Mouse (Mus musculus): ENCODE results near the gene Heatr4. TPM values are rescaled to one million over a fixed set of nuclear protein-coding genes. Genes with fewer than 3 reads are reported as not detected.

The Heatr4 gene
- polyA plus RNA-seq, 1 experiment: not detected

DNA sequence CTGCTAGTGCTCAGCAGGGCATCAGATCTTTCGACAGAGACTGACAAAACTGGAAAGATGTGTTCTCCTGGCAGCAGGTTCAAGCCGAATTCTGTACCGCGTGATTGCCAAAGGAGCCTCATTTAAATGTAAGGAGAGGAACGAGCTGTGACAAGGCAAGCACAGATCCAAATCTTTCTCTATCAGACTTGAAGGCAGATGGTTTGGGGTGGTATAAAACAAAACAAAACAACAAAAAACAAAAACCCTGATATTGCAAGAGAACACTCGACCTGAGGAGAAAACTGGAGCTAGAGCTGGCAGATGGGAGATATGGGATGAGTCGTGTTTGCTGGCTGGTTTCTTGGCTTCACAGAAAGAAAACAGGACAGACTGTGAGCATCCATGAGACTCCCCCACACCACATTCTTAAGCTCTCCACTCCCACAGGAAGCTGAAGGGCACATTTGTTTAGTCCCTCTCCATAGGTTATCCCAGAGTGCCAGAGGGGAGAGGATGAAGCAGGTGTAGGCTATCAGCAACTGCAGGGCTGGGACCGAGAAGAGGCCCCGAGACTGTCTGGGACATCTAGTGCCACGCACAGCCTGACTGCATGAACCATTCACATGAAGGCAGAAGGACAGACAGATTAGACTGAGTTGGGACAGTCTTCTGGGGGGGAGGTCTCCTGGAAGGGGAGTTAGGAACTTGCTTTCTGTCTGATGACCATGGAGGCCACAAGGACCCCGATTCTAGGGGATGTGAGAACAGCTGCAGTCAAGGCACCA, 13.9 kb upstream of the Heatr4 start:
- WGBS: 79% methylated on average over 11 of the region's 11 CpGs
- peaks cover 4% of the 10 kb centered on the region; the same call in 1 of the 2 replicates for H3K4me1 ChIP-seq (ENCODE audit: control insufficient read depth, insufficient read depth, insufficient read length)
- TF ChIP-seq CTCF (IDR thresholded peaks at IDR 0.05; ENCODE audit: extremely low read depth, insufficient read depth, insufficient read length, insufficient replicate concordance) (no peak), POLR2A (IDR thresholded peaks at IDR 0.05; ENCODE audit: low read depth, low read length) (no peak)
- no peak overlapping the region for H3K4me3 ChIP-seq (ENCODE audit: extremely low read depth, insufficient read depth, insufficient read length)
- H3K27ac ChIP-seq (ENCODE audit: insufficient read depth, low read length): no peak overlapping the region
- DNase-seq (ENCODE audit: low read depth in 1 of 2, low spot score in 2 of 2): no peak
- H3K27me3 ChIP-seq (ENCODE audit: control insufficient read depth, insufficient read depth, low read length): no peaks in the 10 kb centered on the region
- no peaks in the 10 kb centered on the region for H3K36me3 ChIP-seq (ENCODE audit: control insufficient read depth, insufficient read depth, low read length)

DNA sequence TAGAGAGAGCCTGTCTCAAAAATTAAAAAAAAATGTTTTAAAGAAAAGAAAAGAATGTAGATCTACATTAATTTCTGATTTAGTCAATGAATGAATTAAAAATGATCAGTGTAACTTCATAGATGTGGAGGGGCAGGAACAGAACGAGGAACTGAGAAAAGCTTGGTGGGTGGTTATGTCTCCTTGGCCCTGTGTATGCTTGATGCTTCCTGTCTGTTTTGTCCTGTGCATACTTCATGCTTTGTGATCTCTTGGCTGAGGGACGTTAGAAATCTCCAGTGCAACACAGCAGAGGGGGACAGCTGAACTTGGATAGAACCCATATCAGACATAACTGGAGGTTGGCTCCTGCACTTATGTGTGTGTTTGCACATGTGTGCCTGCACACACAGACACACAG, 12.6 kb upstream of the Heatr4 start:
- Histone ChIP-seq H3K4me3 (ENCODE audit: extremely low read depth, insufficient read depth, insufficient read length) (no peak overlapping the region), H3K27me3 (ENCODE audit: control insufficient read depth, insufficient read depth, low read length) (no peaks in the 10 kb centered on the region), H3K36me3 (ENCODE audit: control insufficient read depth, insufficient read depth, low read length) (peaks cover 4% of the 10 kb centered on the region; the same call in 1 of the 2 replicates), H3K27ac (ENCODE audit: insufficient read depth, low read length) (no peak overlapping the region), H3K4me1 (ENCODE audit: control insufficient read depth, insufficient read depth, insufficient read length) (peaks cover 4% of the 10 kb centered on the region; the same call in 1 of the 2 replicates)
- TF ChIP-seq POLR2A (IDR thresholded peaks at IDR 0.05; ENCODE audit: low read depth, low read length) (no peak), CTCF (IDR thresholded peaks at IDR 0.05; ENCODE audit: extremely low read depth, insufficient read depth, insufficient read length, insufficient replicate concordance) (no peak)
- DNase-seq (ENCODE audit: low read depth in 1 of 2, low spot score in 2 of 2): no peak
- WGBS: 19% methylated on average over 2 of the region's 2 CpGs

DNA sequence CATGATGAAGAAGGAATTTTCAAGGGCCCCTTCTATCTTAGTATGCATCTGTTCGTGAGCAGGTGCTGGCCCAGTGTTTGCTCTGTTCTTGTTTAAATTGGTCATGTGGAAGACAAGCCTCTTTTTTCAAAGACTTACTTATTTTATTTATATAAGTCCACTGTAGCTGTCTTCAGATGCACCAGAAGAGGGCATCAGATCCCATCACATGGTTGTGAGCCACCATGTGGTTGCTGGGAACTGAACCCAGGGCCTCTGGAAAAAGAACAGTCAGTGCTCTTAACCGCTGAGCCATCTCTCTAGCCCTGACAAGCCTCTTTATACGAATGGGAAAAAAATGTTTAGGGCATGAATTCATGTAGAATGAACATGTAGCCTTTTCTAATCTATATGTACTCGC, 4.7 kb upstream of the Heatr4 start:
- no peak for DNase-seq (ENCODE audit: low read depth in 1 of 2, low spot score in 2 of 2)
- Histone ChIP-seq H3K27me3 (ENCODE audit: control insufficient read depth, insufficient read depth, low read length) (no peaks in the 10 kb centered on the region), H3K36me3 (ENCODE audit: control insufficient read depth, insufficient read depth, low read length) (peaks cover 5% of the 10 kb centered on the region; the same call in 1 of the 2 replicates), H3K27ac (ENCODE audit: insufficient read depth, low read length) (no peak overlapping the region), H3K4me1 (ENCODE audit: control insufficient read depth, insufficient read depth, insufficient read length) (peaks cover 4% of the 10 kb centered on the region; the same call in 1 of the 2 replicates), H3K4me3 (ENCODE audit: extremely low read depth, insufficient read depth, insufficient read length) (no peak overlapping the region)
- TF ChIP-seq POLR2A (IDR thresholded peaks at IDR 0.05; ENCODE audit: low read depth, low read length): no peak
- TF ChIP-seq CTCF (IDR thresholded peaks at IDR 0.05; ENCODE audit: extremely low read depth, insufficient read depth, insufficient read length, insufficient replicate concordance): no peak
- WGBS: 96% methylated on average over 4 of the region's 4 CpGs

DNA sequence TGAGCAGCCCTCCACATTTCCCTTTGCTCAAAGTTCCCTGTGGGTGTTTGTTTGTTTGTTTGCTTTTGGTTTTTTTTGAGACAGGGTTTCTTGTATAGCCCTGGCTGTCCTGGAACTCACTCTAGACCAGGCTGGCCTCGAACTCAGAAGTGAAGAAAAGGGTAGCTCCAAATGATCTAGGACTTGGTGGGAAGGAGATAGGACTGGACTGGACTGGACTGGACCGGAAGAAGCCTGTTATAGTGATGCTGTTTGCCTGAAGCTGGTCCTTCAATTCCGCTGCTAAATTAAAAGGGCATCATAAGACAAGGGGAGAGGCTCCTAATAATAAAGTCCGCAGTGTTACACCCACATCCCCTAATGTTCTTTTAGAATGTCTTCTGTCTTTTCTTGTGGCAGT, 3.8 kb upstream of the Heatr4 start:
- Histone ChIP-seq H3K27me3 (ENCODE audit: control insufficient read depth, insufficient read depth, low read length) (no peaks in the 10 kb centered on the region), H3K4me3 (ENCODE audit: extremely low read depth, insufficient read depth, insufficient read length) (peak overlapping the region; percentile 69; the same call in 1 of the 2 replicates), H3K36me3 (ENCODE audit: control insufficient read depth, insufficient read depth, low read length) (peaks cover 5% of the 10 kb centered on the region; the same call in 1 of the 2 replicates), H3K4me1 (ENCODE audit: control insufficient read depth, insufficient read depth, insufficient read length) (peaks cover 4% of the 10 kb centered on the region; the same call in 1 of the 2 replicates), H3K27ac (ENCODE audit: insufficient read depth, low read length) (peak overlapping the region; percentile 96)
- DNase-seq (ENCODE audit: low read depth in 1 of 2, low spot score in 2 of 2): no peak
- TF ChIP-seq CTCF (IDR thresholded peaks at IDR 0.05; ENCODE audit: extremely low read depth, insufficient read depth, insufficient read length, insufficient replicate concordance): no peak
- no peak for TF ChIP-seq POLR2A (IDR thresholded peaks at IDR 0.05; ENCODE audit: low read depth, low read length)
- WGBS: 54% methylated on average over 4 of the region's 4 CpGs

DNA sequence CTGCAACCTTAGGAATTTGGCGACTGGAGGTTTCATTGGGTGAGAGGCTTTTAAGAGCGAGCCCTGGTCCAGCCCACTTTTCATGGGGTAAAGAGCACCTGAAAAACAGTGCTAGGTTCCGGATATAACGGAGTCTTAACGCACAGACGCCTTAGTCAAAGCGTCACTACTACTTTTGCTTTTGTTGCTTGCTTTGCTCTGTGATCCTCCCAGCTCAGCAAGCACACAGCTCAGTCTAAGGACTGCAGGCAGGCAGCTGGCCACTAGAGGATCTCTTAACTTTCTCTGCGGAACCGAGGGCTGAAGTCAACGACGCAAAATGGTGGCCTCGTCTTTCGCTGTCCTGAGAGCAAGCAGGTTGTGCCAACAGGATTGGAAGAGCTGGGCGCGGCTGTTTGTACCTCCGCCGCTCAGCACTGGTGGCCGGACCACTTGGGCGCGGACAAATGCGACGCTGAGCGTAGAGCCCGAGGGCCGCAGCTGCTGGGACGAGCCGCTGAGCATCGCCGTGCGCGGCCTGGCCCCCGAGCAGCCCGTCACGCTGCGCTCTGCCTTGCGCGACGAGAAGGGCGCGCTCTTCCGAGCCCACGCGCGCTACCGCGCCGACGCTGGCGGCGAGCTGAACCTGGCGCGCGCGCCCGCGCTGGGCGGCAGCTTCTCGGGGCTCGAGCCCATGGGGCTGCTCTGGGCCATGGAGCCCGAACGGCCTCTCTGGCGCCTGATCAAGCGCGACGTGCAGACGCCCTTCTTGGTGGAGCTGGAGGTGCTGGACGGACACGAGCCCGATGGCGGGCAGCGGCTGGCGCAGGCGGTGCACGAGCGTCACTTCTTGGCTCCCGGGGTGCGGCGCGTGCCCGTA, 3.2 kb upstream of the Heatr4 start, which contains the start of gene Acot2:
Gene Acot2, plus strand, starts transcription at position 279 of the 859 bp plus-strand sequence.
- Histone ChIP-seq H3K27me3 (ENCODE audit: control insufficient read depth, insufficient read depth, low read length) (no peaks in the 10 kb centered on the region), H3K36me3 (ENCODE audit: control insufficient read depth, insufficient read depth, low read length) (0 out of 2 replicates have a peak, but pooled peaks cover 2% of the 10 kb centered on the region), H3K4me1 (ENCODE audit: control insufficient read depth, insufficient read depth, insufficient read length) (peaks cover 4% of the 10 kb centered on the region; the same call in 1 of the 2 replicates), H3K4me3 (ENCODE audit: extremely low read depth, insufficient read depth, insufficient read length) (peak within 1 kb of the TSS; percentile 69), H3K27ac (ENCODE audit: insufficient read depth, low read length) (peak within 1 kb of the TSS; percentile 96)
- peak; percentile 78 to 92 for DNase-seq (ENCODE audit: low read depth in 1 of 2, low spot score in 2 of 2)
- TF ChIP-seq CTCF (IDR thresholded peaks at IDR 0.05; ENCODE audit: extremely low read depth, insufficient read depth, insufficient read length, insufficient replicate concordance): peak; percentile 52; the same call in 1 of the 2 replicates
- TF ChIP-seq POLR2A (IDR thresholded peaks at IDR 0.05; ENCODE audit: low read depth, low read length): peak; percentile 68
- under 1% methylated on average over 80 of the region's 80 CpGs for WGBS

DNA sequence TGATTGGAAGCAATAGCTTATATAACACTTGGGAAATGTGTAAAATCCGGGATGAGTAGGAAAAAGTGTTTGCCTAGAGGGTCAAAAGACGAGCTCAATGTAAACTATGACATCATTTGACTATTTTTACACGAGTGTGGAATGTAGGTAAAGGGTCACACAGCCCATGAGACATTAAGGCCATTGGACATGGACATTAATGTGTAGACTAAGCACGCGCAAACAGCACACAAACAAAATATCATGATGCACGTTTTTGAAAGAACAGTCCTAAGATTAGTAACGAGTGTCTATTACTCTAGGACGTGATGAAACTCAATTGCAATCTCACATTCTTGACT, 2.6 kb upstream of the Heatr4 start:
- no peak for DNase-seq (ENCODE audit: low read depth in 1 of 2, low spot score in 2 of 2)
- TF ChIP-seq CTCF (IDR thresholded peaks at IDR 0.05; ENCODE audit: extremely low read depth, insufficient read depth, insufficient read length, insufficient replicate concordance) (no peak), POLR2A (IDR thresholded peaks at IDR 0.05; ENCODE audit: low read depth, low read length) (no peak)
- H3K27ac ChIP-seq (ENCODE audit: insufficient read depth, low read length): peak overlapping the region; percentile 96
- H3K36me3 ChIP-seq (ENCODE audit: control insufficient read depth, insufficient read depth, low read length): 0 out of 2 replicates have a peak, but pooled peaks cover 1% of the 10 kb centered on the region
- no peaks in the 10 kb centered on the region for H3K27me3 ChIP-seq (ENCODE audit: control insufficient read depth, insufficient read depth, low read length)
- peaks cover 4% of the 10 kb centered on the region; the same call in 1 of the 2 replicates for H3K4me1 ChIP-seq (ENCODE audit: control insufficient read depth, insufficient read depth, insufficient read length)
- WGBS: 16% methylated on average over 8 of the region's 8 CpGs
- H3K4me3 ChIP-seq (ENCODE audit: extremely low read depth, insufficient read depth, insufficient read length): peak overlapping the region; percentile 69
